Mouse (Mus musculus) liver, embryonic 12.5 days (tissue): Measurements from ENCODE around the gene Csad. TPM values are rescaled to one million over a fixed set of nuclear protein-coding genes. Genes with fewer than 3 reads are reported as not detected.

ENCODE experiments used
- ATAC-seq: fragments of 200-750 bp; cut with Nextera tagmentation; 2 replicates; pipeline ENCODE4 v1.8.0; 2017; ENCODE audit warnings: moderate number of reproducible peaks, mild to moderate bottlenecking, moderate library complexity
- H3K27ac ChIP-seq: fragments of 300-500 bp; sonication (generic); 2 replicates; pipeline ENCODE4 v1.5.1; 2016; ENCODE audit warnings: mild to moderate bottlenecking
- H3K27me3 ChIP-seq: fragments of 300-500 bp; sonication (generic); replicated peaks from 2 replicates; pipeline ENCODE4 v1.6.1; 2016; ENCODE audit warnings: mild to moderate bottlenecking, moderate library complexity
- H3K36me3 ChIP-seq: fragments of 300-500 bp; sonication (generic); 2 replicates; pipeline ENCODE4 v1.6.1; 2016; ENCODE audit warnings: mild to moderate bottlenecking, moderate library complexity
- H3K4me1 ChIP-seq: fragments of 300-500 bp; sonication (generic); 2 replicates; pipeline ENCODE4 v1.6.1; 2016
- H3K4me2 ChIP-seq: fragments of 300-500 bp; sonication (generic); 2 replicates; pipeline ENCODE4 v1.6.1; 2016; ENCODE audit warnings: mild to moderate bottlenecking, moderate library complexity
- H3K4me3 ChIP-seq: fragments of 300-500 bp; sonication (generic); 2 replicates; pipeline ENCODE4 v1.5.1; 2016; ENCODE audit warnings: mild to moderate bottlenecking, moderate library complexity
- H3K9ac ChIP-seq: fragments of 300-500 bp; sonication (generic); 2 replicates; pipeline ENCODE4 v1.6.1; 2016; ENCODE audit warnings: mild to moderate bottlenecking, moderate library complexity
- H3K9me3 ChIP-seq: fragments of 300-500 bp; sonication (generic); replicated peaks from 2 replicates; pipeline ENCODE4 v1.6.1; 2016; ENCODE audit warnings: mild to moderate bottlenecking, moderate library complexity
- WGBS: fragments of 180-500 bp; shearing (Covaris S2); methylation state at CpG from one replicate; pipeline ENCODE4 v1.1.7; 2016; ENCODE audit not compliant: insufficient replicate concordance; 5-methylcytosine and 5-hydroxymethylcytosine counted together
- polyA plus RNA-seq: library from polyadenylated mRNA; unstranded; fragments of >200 nt; fragmentation: Nextera tagmentation; extraction: Ambion mirVana; gene quantifications from 2 replicates; pipeline ENCODE4 v1.2.1, GENCODE M21; 2016

Gene Csad
- polyA plus RNA-seq, 1 experiment from 2014 or later: 21.9 TPM

DNA sequence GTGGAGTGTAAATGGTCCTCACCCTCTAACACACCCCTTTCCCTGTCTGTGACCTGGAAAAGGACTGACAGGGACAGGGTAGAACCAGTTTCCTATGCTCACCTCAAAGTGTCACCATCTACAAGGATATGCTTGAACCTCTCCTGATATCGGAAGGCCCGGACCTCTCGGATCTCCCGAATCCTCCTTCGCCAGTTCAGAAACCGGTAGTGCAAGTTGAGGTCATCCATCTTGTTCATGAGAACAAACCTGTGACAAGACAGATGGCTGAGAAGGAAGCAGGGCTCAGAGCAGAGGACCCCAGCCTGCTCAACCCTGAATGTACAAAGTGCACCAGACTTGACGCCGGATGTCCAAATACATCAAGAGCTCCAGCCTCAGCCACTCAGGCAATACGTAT, 71.2 kb downstream of the Csad start:
- Histone ChIP-seq H3K27ac (no peak overlapping the region), H3K4me1 (peaks cover 24% of the 10 kb centered on the region), H3K9ac (no peak overlapping the region), H3K36me3 (peaks cover 54% of the 10 kb centered on the region), H3K9me3 (no peaks in the 10 kb centered on the region), H3K4me3 (no peak overlapping the region), H3K4me2 (no peak overlapping the region), H3K27me3 (no peaks in the 10 kb centered on the region)
- 87% methylated on average over 9 of the region's 9 CpGs for WGBS
- ATAC-seq: no peak

Other genes starting within 250 kb of the Csad start
- 71.9 and 75.3 TPM in 2 replicates for gene Krt8, start 200.2 kb downstream of the Csad start, polyA plus RNA-seq
- gene Krt18, start 176.5 kb downstream of the Csad start, polyA plus RNA-seq: 72.7 and 77.6 TPM in 2 replicates
- 91.7 and 91.8 TPM in 2 replicates for gene Eif4b, start 131.0 kb downstream of the Csad start, polyA plus RNA-seq
- 6.4 and 9.2 TPM in 2 replicates for gene Tns2, start 104.3 kb downstream of the Csad start, polyA plus RNA-seq
- gene Spryd3, start 68.5 kb downstream of the Csad start, polyA plus RNA-seq: 14.9 and 15.0 TPM in 2 replicates
- 0.72 and 1.1 TPM in 2 replicates for gene Igfbp6, start 60.4 kb downstream of the Csad start, polyA plus RNA-seq
- gene Soat2, start 54.2 kb downstream of the Csad start, polyA plus RNA-seq: 28.3 and 29.8 TPM in 2 replicates
- 31.2 and 32.0 TPM in 2 replicates for gene Zfp740, start 1.5 kb downstream of the Csad start, polyA plus RNA-seq
- gene Itgb7, start 27.2 kb upstream of the Csad start, polyA plus RNA-seq: 6.4 and 8.9 TPM in 2 replicates
- 4.4 and 4.9 TPM in 2 replicates for gene Rarg, start 52.8 kb upstream of the Csad start, polyA plus RNA-seq
- gene Gm9918, start 65.8 kb upstream of the Csad start, polyA plus RNA-seq: not detected in 2 replicates
- gene Mfsd5, start 74.7 kb upstream of the Csad start, polyA plus RNA-seq: 40.8 and 41.6 TPM in 2 replicates
- 38.6 and 39.4 TPM in 2 replicates for gene Espl1, start 91.5 kb upstream of the Csad start, polyA plus RNA-seq
- 150 and 168 TPM in 2 replicates for gene Pfdn5, start 121.4 kb upstream of the Csad start, polyA plus RNA-seq
- 62.0 and 66.8 TPM in 2 replicates for gene Myg1, start 127.0 kb upstream of the Csad start, polyA plus RNA-seq
- 69.7 and 74.7 TPM in 2 replicates for gene Aaas, start 146.0 kb upstream of the Csad start, polyA plus RNA-seq
- 0.37 and 0.63 TPM in 2 replicates for gene Sp7, start 162.5 kb upstream of the Csad start, polyA plus RNA-seq
- 5.1 and 5.6 TPM in 2 replicates for gene Sp1, start 201.4 kb upstream of the Csad start, polyA plus RNA-seq
- gene Amhr2, start 240.6 kb upstream of the Csad start, polyA plus RNA-seq: 0.12 and 0.31 TPM in 2 replicates